Mouse (Mus musculus): ENCODE data around the gene Trpm2. TPM values are rescaled to one million over a fixed set of nuclear protein-coding genes. Genes with fewer than 3 reads are reported as not detected.
"Not testable (repeated sequence)": the region's sequence is repeated elsewhere in the genome, so short reads cannot be mapped to it uniquely, and the experiment has no call there.

Trpm2 gene
- polyA plus RNA-seq, 1 experiment, result 2.4 TPM

GRCm38 (mm10) chr10:77984660-77985059, 14.3 kb upstream of the Trpm2 start:
- DNase-seq (ENCODE audit: low read depth, low spot score), result peak; percentile 86
- WGBS, result 1% methylated on average over 4 of the region's 4 CpGs

- 1% methylated on average over 57 of the region's 57 CpGs for whole genome bisulfite sequencing
- DNase-seq (ENCODE audit: low read depth, low spot score), result peak; percentile 91
These were observed 8.3 kb upstream of the Trpm2 start, which contains the start of gene 1810043G02Rik for GRCm38 (mm10) chr10:77978351-77979350. 1810043G02Rik (plus strand) TSS chr10:77978524.

GRCm38 (mm10) chr10:77976458-77977150, 6.2 kb upstream of the Trpm2 start:
- DNase-seq (ENCODE audit: low read depth, low spot score), result no peak
- WGBS, result 32% methylated on average over 8 of the region's 8 CpGs

GRCm38 (mm10) chr10:77975653-77976052, 5.3 kb upstream of the Trpm2 start:
- 10% methylated on average over 4 of the region's 4 CpGs for WGBS
- DNase-seq (ENCODE audit: low read depth, low spot score), result no peak

GRCm38 (mm10) chr10:77974811-77975210, 4.4 kb upstream of the Trpm2 start:
- WGBS, result 61% methylated on average over 5 of the region's 5 CpGs
- no peak for DNase-seq (ENCODE audit: low read depth, low spot score)

GRCm38 (mm10) chr10:77974323-77974722, 4.0 kb upstream of the Trpm2 start:
- 52% methylated on average over 5 of the region's 5 CpGs for WGBS

GRCm38 (mm10) chr10:77971709-77972553, 1.6 kb upstream of the Trpm2 start:
- WGBS, result 61% methylated on average over 17 of the region's 17 CpGs

More at GRCm38 (mm10) chr10:77974323-77974722, 4.0 kb upstream of the Trpm2 start:
- DNase-seq (ENCODE audit: low read depth, low spot score), result no peak

GRCm38 (mm10) chr10:77971191-77971590, 828 bp upstream of the Trpm2 start:
- 69% methylated on average over 10 of the region's 10 CpGs for WGBS
- no peak for DNase-seq (ENCODE audit: low read depth, low spot score)

More at GRCm38 (mm10) chr10:77971709-77972553, 1.6 kb upstream of the Trpm2 start:
- DNase-seq (ENCODE audit: low read depth, low spot score), result no peak

GRCm38 (mm10) chr10:77969973-77970325, 414 bp downstream of the Trpm2 start:
- 19% methylated on average over 8 of the region's 8 CpGs for WGBS
- DNase-seq (ENCODE audit: low read depth, low spot score), result no peak

GRCm38 (mm10) chr10:77969274-77969972, 940 bp downstream of the Trpm2 start:
- WGBS, result 10% methylated on average over 26 of the region's 26 CpGs
- no peak for DNase-seq (ENCODE audit: low read depth, low spot score)

- no peak for DNase-seq (ENCODE audit: low read depth, low spot score)
- 63% methylated on average over 6 of the region's 6 CpGs for WGBS
These were observed 6.4 kb downstream of the Trpm2 start for GRCm38 (mm10) chr10:77963971-77964370.

- WGBS, result 79% methylated on average over 2 of the region's 2 CpGs
- DNase-seq (ENCODE audit: low read depth, low spot score), result no peak
These were observed 7.6 kb downstream of the Trpm2 start for GRCm38 (mm10) chr10:77962725-77963124.

- WGBS, result 93% methylated on average over 10 of the region's 12 CpGs
- DNase-seq (ENCODE audit: low read depth, low spot score), result not testable (repeated sequence)
These were observed 19.9 kb downstream of the Trpm2 start for GRCm38 (mm10) chr10:77950468-77950867.

- DNase-seq (ENCODE audit: low read depth, low spot score), result no peak
- 44% methylated on average over 2 of the region's 2 CpGs for WGBS
These were observed 30.7 kb downstream of the Trpm2 start for GRCm38 (mm10) chr10:77939685-77940084.

GRCm38 (mm10) chr10:77927375-77927774, 43.0 kb downstream of the Trpm2 start:
- 71% methylated on average over 10 of the region's 10 CpGs for WGBS
- no peak for DNase-seq (ENCODE audit: low read depth, low spot score)

- 23% methylated on average over 7 of the region's 7 CpGs for WGBS
- peak; percentile 19 for DNase-seq (ENCODE audit: low read depth, low spot score)
These were observed 44.2 kb downstream of the Trpm2 start for GRCm38 (mm10) chr10:77926140-77926539.

- no peak for DNase-seq (ENCODE audit: low read depth, low spot score)
- WGBS, result 26% methylated on average over 4 of the region's 4 CpGs
These were observed 47.7 kb downstream of the Trpm2 start for GRCm38 (mm10) chr10:77922681-77923080.

GRCm38 (mm10) chr10:77921009-77921408, 49.4 kb downstream of the Trpm2 start:
- 29% methylated on average over 5 of the region's 5 CpGs for WGBS
- DNase-seq (ENCODE audit: low read depth, low spot score), result no peak
